Mouse (Mus musculus) intestine, embryonic 16.5 days (tissue): Measurements from ENCODE around the gene Hist2h2aa1. TPM values are rescaled to one million over a fixed set of nuclear protein-coding genes. Genes with fewer than 3 reads are reported as not detected.
"Not testable (repeated sequence)": the region's sequence is repeated elsewhere in the genome, so short reads cannot be mapped to it uniquely, and the experiment has no call there.

Experiments used
- ATAC-seq: fragments of 200-750 bp; cut with Nextera tagmentation; 2 replicates; pipeline ENCODE4 v1.8.0; 2017; ENCODE audit warnings: moderate TSS enrichment, moderate library complexity
- H3K27ac ChIP-seq: fragments of 300-500 bp; sonication (generic); 2 replicates; pipeline ENCODE4 v1.5.1; 2014; ENCODE audit warnings: mild to moderate bottlenecking, low read length
- H3K27me3 ChIP-seq: fragments of 300-500 bp; sonication (generic); replicated peaks from 2 replicates; pipeline ENCODE4 v1.6.1; 2014; ENCODE audit warnings: low read length, control low read depth, mixed read lengths; ENCODE audit not compliant: control insufficient read depth, insufficient read depth
- H3K36me3 ChIP-seq: fragments of 300-500 bp; sonication (generic); 2 replicates; pipeline ENCODE4 v1.6.1; 2014; ENCODE audit warnings: low read length, control low read depth; ENCODE audit not compliant: control insufficient read depth, insufficient read depth
- H3K4me1 ChIP-seq: fragments of 300-500 bp; sonication (generic); 2 replicates; pipeline ENCODE4 v1.6.1; 2014; ENCODE audit warnings: low read length, control low read depth, mixed read lengths; ENCODE audit not compliant: control insufficient read depth, insufficient read depth
- H3K4me2 ChIP-seq: fragments of 300-500 bp; sonication (generic); 2 replicates; pipeline ENCODE4 v1.6.1; 2014; ENCODE audit warnings: low read depth, low read length, control low read depth
- H3K4me3 ChIP-seq: fragments of 300-500 bp; sonication (generic); 2 replicates; pipeline ENCODE4 v1.5.1; 2014; ENCODE audit warnings: mild to moderate bottlenecking, low read length
- H3K9ac ChIP-seq: fragments of 300-500 bp; sonication (generic); 2 replicates; pipeline ENCODE4 v1.6.1; 2014; ENCODE audit warnings: low read depth, low read length
- H3K9me3 ChIP-seq: fragments of 300-500 bp; sonication (generic); 2 replicates; pipeline ENCODE4 v1.6.1; 2016; ENCODE audit warnings: low read length, control low read depth; ENCODE audit not compliant: control insufficient read depth
- WGBS: fragments of 180-500 bp; shearing (Covaris S2); extraction: QIAGEN DNeasy Blood & Tissue Kit; methylation state at CpG from one replicate; pipeline ENCODE4 v1.1.7; 2014; 5-methylcytosine and 5-hydroxymethylcytosine counted together
- microRNA-seq: library from miRNA; unstranded; fragments of <30 nt; microRNA quantifications from one replicate; pipeline ENCODE4, GENCODE M21; 2016
- polyA plus RNA-seq: library from polyadenylated mRNA; unstranded; fragments of >200 nt; fragmentation: Nextera tagmentation; extraction: Ambion mirVana; gene quantifications from 2 replicates; pipeline ENCODE4 v1.2.1, GENCODE M21; 2015

The Hist2h2aa1 gene
- polyA plus RNA-seq, 1 experiment from 2014 or later = 13.7 TPM

DNA sequence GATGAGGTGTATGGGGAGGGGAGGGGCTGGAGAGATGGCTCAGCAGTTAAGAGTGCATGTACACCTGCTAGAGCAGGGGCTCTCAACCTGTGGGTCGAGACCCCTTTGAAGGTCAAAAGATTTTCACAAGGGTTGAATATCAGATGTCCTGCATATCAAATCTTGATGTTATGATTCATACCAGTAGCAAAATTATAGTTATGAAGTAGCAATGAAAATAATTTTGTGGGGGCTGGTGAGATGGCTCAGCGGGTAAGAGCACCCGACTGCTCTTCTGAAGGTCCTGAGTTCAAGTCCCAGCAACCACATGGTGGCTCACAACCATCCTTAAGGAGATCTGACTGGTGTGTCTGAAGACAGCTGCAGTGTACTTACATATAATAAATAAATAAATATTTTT is 45.4 kb downstream of the Hist2h2aa1 start:
- H3K4me1 ChIP-seq, H3K9ac ChIP-seq, ATAC-seq, H3K36me3 ChIP-seq, H3K27me3 ChIP-seq, H3K4me2 ChIP-seq, H3K27ac ChIP-seq, H3K4me3 ChIP-seq, H3K9me3 ChIP-seq: not testable (repeated sequence)
- 92% methylated on average over 3 of the region's 3 CpGs for WGBS

GRCm38 (mm10) chr3:96292641-96293040 is 47.3 kb downstream of the Hist2h2aa1 start:
- Histone ChIP-seq H3K9ac (no peak overlapping the region), H3K36me3 (no peaks in the 10 kb centered on the region), H3K27me3 (peaks cover 3% of the 10 kb centered on the region; the same call in 1 of the 2 replicates), H3K4me1 (no peaks in the 10 kb centered on the region), H3K4me2 (no peak overlapping the region), H3K9me3 (no peaks in the 10 kb centered on the region), H3K27ac (no peak overlapping the region), H3K4me3 (no peak overlapping the region)
- 57% methylated on average over 6 of the region's 6 CpGs for WGBS
- no peak for ATAC-seq

DNA sequence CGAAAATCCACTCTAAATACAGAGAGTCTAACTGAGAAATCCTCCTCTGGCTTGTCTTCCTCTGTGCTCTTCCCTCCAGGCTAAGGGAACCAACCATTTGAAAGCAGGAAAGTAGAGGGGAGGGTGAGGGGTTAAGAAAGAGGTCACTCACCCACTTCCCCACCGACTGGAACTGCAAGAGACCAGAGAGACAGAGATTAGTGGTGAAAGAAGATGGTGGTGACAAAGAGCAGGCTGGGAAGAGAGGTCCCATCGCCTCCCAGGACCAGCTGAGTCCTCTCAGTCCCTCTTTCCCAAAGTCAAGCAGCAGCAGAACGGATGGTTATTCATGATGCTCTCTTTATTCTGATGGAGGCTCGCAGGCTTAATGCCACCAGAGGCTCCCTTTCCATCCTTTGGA is 48.1 kb downstream of the Hist2h2aa1 start:
- Histone ChIP-seq H3K4me1 (no peaks in the 10 kb centered on the region), H3K4me3 (no peak overlapping the region), H3K27me3 (peaks cover 3% of the 10 kb centered on the region; the same call in 1 of the 2 replicates), H3K9me3 (no peaks in the 10 kb centered on the region), H3K4me2 (no peak overlapping the region), H3K36me3 (no peaks in the 10 kb centered on the region), H3K9ac (no peak overlapping the region), H3K27ac (no peak overlapping the region)
- no peak for ATAC-seq
- WGBS = 47% methylated on average over 5 of the region's 5 CpGs

DNA sequence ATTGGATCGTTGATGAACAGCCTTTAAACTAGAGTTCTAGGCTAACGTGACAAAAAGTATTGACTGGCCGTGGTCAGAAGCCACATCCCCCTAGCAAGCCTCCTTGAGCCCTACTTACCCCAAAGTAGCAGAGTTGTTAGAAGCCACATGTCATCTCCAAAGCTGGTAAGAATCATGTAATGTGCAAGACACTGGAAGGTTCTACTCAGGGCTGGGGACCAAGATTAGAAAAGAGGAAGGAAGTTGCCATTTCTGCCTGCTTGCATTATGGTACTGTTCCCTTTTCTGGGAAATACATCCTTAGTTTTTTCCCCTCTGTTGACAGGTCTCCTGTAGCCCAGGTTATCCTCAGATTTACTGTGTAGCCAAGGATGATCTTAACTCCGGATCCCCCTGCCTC is 48.5 kb downstream of the Hist2h2aa1 start, which contains the start of gene Fcgr1:
TSS of gene Fcgr1 (minus strand) at position 183 of the 400 bp plus-strand sequence.
- H3K27me3 ChIP-seq = peaks cover 3% of the 10 kb centered on the region; the same call in 1 of the 2 replicates
- no peaks in the 10 kb centered on the region for H3K36me3 ChIP-seq
- no peak within 1 kb of the TSS for H3K4me3 ChIP-seq
- H3K9ac ChIP-seq = no peak within 1 kb of the TSS
- 79% methylated on average over 4 of the region's 4 CpGs for WGBS
- no peaks in the 10 kb centered on the region for H3K9me3 ChIP-seq
- no peak for ATAC-seq
- no peak within 1 kb of the TSS for H3K27ac ChIP-seq
- H3K4me2 ChIP-seq = no peak within 1 kb of the TSS
- H3K4me1 ChIP-seq = no peaks in the 10 kb centered on the region

Small RNA genes lying within 50 kb of the gene (microRNA-seq; reads per million reads assigned to microRNA genes)
- not detected for gene Gm44492
- gene Gm47311 = not detected
- gene Gm47313 = not detected

Other genes with a start within 250 kb of the Hist2h2aa1 start
- gene Plekho1, start 249.5 kb upstream of the Hist2h2aa1 start, polyA plus RNA-seq = 17.3 and 17.7 TPM in 2 replicates
- gene Vps45, start 187.0 kb upstream of the Hist2h2aa1 start, polyA plus RNA-seq = 28.0 and 28.5 TPM in 2 replicates
- gene Otud7b, start 141.0 kb upstream of the Hist2h2aa1 start, polyA plus RNA-seq = 14.7 and 15.5 TPM in 2 replicates
- gene Mtmr11, start 83.5 kb upstream of the Hist2h2aa1 start, polyA plus RNA-seq = 24.5 TPM in 2 replicates
- gene Sf3b4, start 73.2 kb upstream of the Hist2h2aa1 start, polyA plus RNA-seq = 142 and 154 TPM in 2 replicates
- gene Sv2a, start 64.3 kb upstream of the Hist2h2aa1 start, polyA plus RNA-seq = 3.2 and 3.4 TPM in 2 replicates
- gene Bola1, start 25.8 kb upstream of the Hist2h2aa1 start, polyA plus RNA-seq = 65.2 and 66.2 TPM in 2 replicates
- 0.70 TPM in 1 of 2 replicates, not detected in the other for gene Hist2h2ab, start 25.6 kb upstream of the Hist2h2aa1 start, polyA plus RNA-seq
- 2.8 and 4.7 TPM in 2 replicates for gene Hist2h2ac, start 24.6 kb upstream of the Hist2h2aa1 start, polyA plus RNA-seq
- gene Hist2h2be, start 24.4 kb upstream of the Hist2h2aa1 start, polyA plus RNA-seq = 6.7 and 7.3 TPM in 2 replicates
- 2.9 and 3.7 TPM in 2 replicates for gene Hist2h3c2, start 6.4 kb upstream of the Hist2h2aa1 start, polyA plus RNA-seq
- 37.3 and 43.2 TPM in 2 replicates for gene Hist2h2aa2, start 5.2 kb upstream of the Hist2h2aa1 start, polyA plus RNA-seq
- gene Hist2h3c1, start 1.2 kb downstream of the Hist2h2aa1 start, polyA plus RNA-seq = 1.3 and 1.8 TPM in 2 replicates
- gene Hist2h4, start 17.8 kb downstream of the Hist2h2aa1 start, polyA plus RNA-seq = 5.3 and 5.8 TPM in 2 replicates
- gene Hist2h3b, start 23.2 kb downstream of the Hist2h2aa1 start, polyA plus RNA-seq = 21.2 and 30.8 TPM in 2 replicates
- 5.3 and 6.2 TPM in 2 replicates for gene Hist2h2bb, start 24.3 kb downstream of the Hist2h2aa1 start, polyA plus RNA-seq
- gene Fcgr1, start 48.5 kb downstream of the Hist2h2aa1 start, polyA plus RNA-seq = 3.6 and 3.7 TPM in 2 replicates
- 0.12 and 0.21 TPM in 2 replicates for gene BC107364, start 206.8 kb downstream of the Hist2h2aa1 start, polyA plus RNA-seq